Mouse (Mus musculus): Measurements from ENCODE around the gene Wdr37. TPM values are rescaled to one million over a fixed set of nuclear protein-coding genes. Genes with fewer than 3 reads are reported as not detected.

The Wdr37 gene
- polyA plus RNA-seq, 1 experiment from 2014 or later, result 20.4 TPM

GRCm38 (mm10) chr13:8831546-8832251 is 40.0 kb downstream of the Wdr37 start:
- Histone ChIP-seq H3K4me1 (ENCODE audit: control insufficient read depth, insufficient read depth, low read length) (no peaks in the 10 kb centered on the region), H3K4me2 (ENCODE audit: low read depth, low read length) (no peak overlapping the region), H3K9ac (ENCODE audit: low read length) (no peak overlapping the region), H3K27ac (ENCODE audit: low read length) (no peak overlapping the region), H3K36me3 (ENCODE audit: control insufficient read depth, insufficient read depth, low read length) (peaks cover 15% of the 10 kb centered on the region), H3K9me3 (replicated peaks; ENCODE audit: control insufficient read depth, low read length) (no peaks in the 10 kb centered on the region), H3K4me3 (replicated peaks; ENCODE audit: low read length) (no peak overlapping the region), H3K27me3 (ENCODE audit: control insufficient read depth, insufficient read depth, low read length) (no peaks in the 10 kb centered on the region)
- 74% methylated on average over 7 of the region's 7 CpGs for WGBS
- ATAC-seq (ENCODE audit: insufficient read depth, low FRiP score), result no peak

- Histone ChIP-seq H3K4me3 (replicated peaks; ENCODE audit: low read length) (no peak overlapping the region), H3K9ac (ENCODE audit: low read length) (no peak overlapping the region), H3K4me2 (ENCODE audit: low read depth, low read length) (no peak overlapping the region), H3K27ac (ENCODE audit: low read length) (no peak overlapping the region), H3K27me3 (ENCODE audit: control insufficient read depth, insufficient read depth, low read length) (no peaks in the 10 kb centered on the region), H3K36me3 (ENCODE audit: control insufficient read depth, insufficient read depth, low read length) (peaks cover 15% of the 10 kb centered on the region), H3K9me3 (replicated peaks; ENCODE audit: control insufficient read depth, low read length) (no peaks in the 10 kb centered on the region), H3K4me1 (ENCODE audit: control insufficient read depth, insufficient read depth, low read length) (no peaks in the 10 kb centered on the region)
- no peak for ATAC-seq (ENCODE audit: insufficient read depth, low FRiP score)
Measured at GRCm38 (mm10) chr13:8830696-8831095, 41.0 kb downstream of the Wdr37 start.

GRCm38 (mm10) chr13:8829784-8830183 is 41.9 kb downstream of the Wdr37 start:
- Histone ChIP-seq H3K36me3 (ENCODE audit: control insufficient read depth, insufficient read depth, low read length) (peaks cover 15% of the 10 kb centered on the region), H3K4me1 (ENCODE audit: control insufficient read depth, insufficient read depth, low read length) (no peaks in the 10 kb centered on the region), H3K9me3 (replicated peaks; ENCODE audit: control insufficient read depth, low read length) (no peaks in the 10 kb centered on the region), H3K4me2 (ENCODE audit: low read depth, low read length) (no peak overlapping the region), H3K4me3 (replicated peaks; ENCODE audit: low read length) (no peak overlapping the region), H3K27me3 (ENCODE audit: control insufficient read depth, insufficient read depth, low read length) (no peaks in the 10 kb centered on the region), H3K9ac (ENCODE audit: low read length) (no peak overlapping the region), H3K27ac (ENCODE audit: low read length) (no peak overlapping the region)
- 33% methylated on average over 5 of the region's 5 CpGs for WGBS
- ATAC-seq (ENCODE audit: insufficient read depth, low FRiP score), result no peak

GRCm38 (mm10) chr13:8828946-8829345 is 42.8 kb downstream of the Wdr37 start:
- no peak overlapping the region for H3K9ac ChIP-seq (ENCODE audit: low read length)
- no peak for ATAC-seq (ENCODE audit: insufficient read depth, low FRiP score)
- no peak overlapping the region for H3K4me3 ChIP-seq (replicated peaks; ENCODE audit: low read length)
- no peaks in the 10 kb centered on the region for H3K4me1 ChIP-seq (ENCODE audit: control insufficient read depth, insufficient read depth, low read length)
- no peaks in the 10 kb centered on the region for H3K9me3 ChIP-seq (replicated peaks; ENCODE audit: control insufficient read depth, low read length)
- no peak overlapping the region for H3K27ac ChIP-seq (ENCODE audit: low read length)
- no peaks in the 10 kb centered on the region for H3K27me3 ChIP-seq (ENCODE audit: control insufficient read depth, insufficient read depth, low read length)
- 79% methylated on average over 1 of the region's 1 CpGs for WGBS
- no peak overlapping the region for H3K4me2 ChIP-seq (ENCODE audit: low read depth, low read length)
- H3K36me3 ChIP-seq (ENCODE audit: control insufficient read depth, insufficient read depth, low read length), result peaks cover 15% of the 10 kb centered on the region

GRCm38 (mm10) chr13:8823546-8823945 is 48.2 kb downstream of the Wdr37 start:
- WGBS, result 65% methylated on average over 8 of the region's 8 CpGs
- Histone ChIP-seq H3K4me3 (replicated peaks; ENCODE audit: low read length) (no peak overlapping the region), H3K36me3 (ENCODE audit: control insufficient read depth, insufficient read depth, low read length) (peaks cover 24% of the 10 kb centered on the region), H3K27ac (ENCODE audit: low read length) (no peak overlapping the region), H3K4me2 (ENCODE audit: low read depth, low read length) (no peak overlapping the region), H3K4me1 (ENCODE audit: control insufficient read depth, insufficient read depth, low read length) (no peaks in the 10 kb centered on the region), H3K27me3 (ENCODE audit: control insufficient read depth, insufficient read depth, low read length) (no peaks in the 10 kb centered on the region), H3K9me3 (replicated peaks; ENCODE audit: control insufficient read depth, low read length) (no peaks in the 10 kb centered on the region), H3K9ac (ENCODE audit: low read length) (no peak overlapping the region)
- ATAC-seq (ENCODE audit: insufficient read depth, low FRiP score), result no peak

- 52% methylated on average over 6 of the region's 6 CpGs for WGBS
- Histone ChIP-seq H3K4me1 (ENCODE audit: control insufficient read depth, insufficient read depth, low read length) (no peaks in the 10 kb centered on the region), H3K9ac (ENCODE audit: low read length) (no peak overlapping the region), H3K9me3 (replicated peaks; ENCODE audit: control insufficient read depth, low read length) (no peaks in the 10 kb centered on the region), H3K27me3 (ENCODE audit: control insufficient read depth, insufficient read depth, low read length) (no peaks in the 10 kb centered on the region), H3K4me3 (replicated peaks; ENCODE audit: low read length) (no peak overlapping the region), H3K27ac (ENCODE audit: low read length) (no peak overlapping the region), H3K36me3 (ENCODE audit: control insufficient read depth, insufficient read depth, low read length) (peaks cover 25% of the 10 kb centered on the region), H3K4me2 (ENCODE audit: low read depth, low read length) (no peak overlapping the region)
- no peak for ATAC-seq (ENCODE audit: insufficient read depth, low FRiP score)
Measured at GRCm38 (mm10) chr13:8823120-8823519, 48.6 kb downstream of the Wdr37 start.

GRCm38 (mm10) chr13:8822201-8822600 is 49.5 kb downstream of the Wdr37 start:
- H3K36me3 ChIP-seq (ENCODE audit: control insufficient read depth, insufficient read depth, low read length), result peaks cover 27% of the 10 kb centered on the region
- no peak overlapping the region for H3K4me3 ChIP-seq (replicated peaks; ENCODE audit: low read length)
- H3K27ac ChIP-seq (ENCODE audit: low read length), result no peak overlapping the region
- no peaks in the 10 kb centered on the region for H3K9me3 ChIP-seq (replicated peaks; ENCODE audit: control insufficient read depth, low read length)
- no peaks in the 10 kb centered on the region for H3K27me3 ChIP-seq (ENCODE audit: control insufficient read depth, insufficient read depth, low read length)
- H3K4me1 ChIP-seq (ENCODE audit: control insufficient read depth, insufficient read depth, low read length), result no peaks in the 10 kb centered on the region
- no peak overlapping the region for H3K9ac ChIP-seq (ENCODE audit: low read length)
- H3K4me2 ChIP-seq (ENCODE audit: low read depth, low read length), result no peak overlapping the region
- 94% methylated on average over 4 of the region's 4 CpGs for WGBS
- ATAC-seq (ENCODE audit: insufficient read depth, low FRiP score), result no peak

GRCm38 (mm10) chr13:8805931-8806330 is 65.8 kb downstream of the Wdr37 start:
- no peaks in the 10 kb centered on the region for H3K27me3 ChIP-seq (ENCODE audit: control insufficient read depth, insufficient read depth, low read length)
- no peaks in the 10 kb centered on the region for H3K9me3 ChIP-seq (replicated peaks; ENCODE audit: control insufficient read depth, low read length)
- H3K4me1 ChIP-seq (ENCODE audit: control insufficient read depth, insufficient read depth, low read length), result no peaks in the 10 kb centered on the region
- H3K9ac ChIP-seq (ENCODE audit: low read length), result no peak overlapping the region
- no peak for ATAC-seq (ENCODE audit: insufficient read depth, low FRiP score)
- H3K4me2 ChIP-seq (ENCODE audit: low read depth, low read length), result no peak overlapping the region
- no peaks in the 10 kb centered on the region for H3K36me3 ChIP-seq (ENCODE audit: control insufficient read depth, insufficient read depth, low read length)
- no peak overlapping the region for H3K27ac ChIP-seq (ENCODE audit: low read length)
- 92% methylated on average over 2 of the region's 2 CpGs for WGBS
- H3K4me3 ChIP-seq (replicated peaks; ENCODE audit: low read length), result no peak overlapping the region

- Histone ChIP-seq H3K27ac (ENCODE audit: low read length) (no peak overlapping the region), H3K9me3 (replicated peaks; ENCODE audit: control insufficient read depth, low read length) (no peaks in the 10 kb centered on the region), H3K9ac (ENCODE audit: low read length) (no peak overlapping the region), H3K4me3 (replicated peaks; ENCODE audit: low read length) (no peak overlapping the region), H3K4me2 (ENCODE audit: low read depth, low read length) (no peak overlapping the region), H3K36me3 (ENCODE audit: control insufficient read depth, insufficient read depth, low read length) (no peaks in the 10 kb centered on the region), H3K4me1 (ENCODE audit: control insufficient read depth, insufficient read depth, low read length) (no peaks in the 10 kb centered on the region), H3K27me3 (ENCODE audit: control insufficient read depth, insufficient read depth, low read length) (no peaks in the 10 kb centered on the region)
- 79% methylated on average over 6 of the region's 6 CpGs for WGBS
- ATAC-seq (ENCODE audit: insufficient read depth, low FRiP score), result no peak
Measured at GRCm38 (mm10) chr13:8800576-8800975, 71.1 kb downstream of the Wdr37 start.

Measured in stomach, embryonic 16.5 days (tissue).